Mouse (Mus musculus): Measurements from ENCODE around the gene Kcnk3. TPM values are rescaled to one million over a fixed set of nuclear protein-coding genes. Genes with fewer than 3 reads are reported as not detected.

Gene Kcnk3
- polyA plus RNA-seq, 1 experiment = not detected

- Histone ChIP-seq H3K27me3 (ENCODE audit: control insufficient read depth) (peaks cover 12% of the 10 kb centered on the region), H3K4me3 (replicated peaks) (no peak overlapping the region), H3K36me3 (ENCODE audit: control insufficient read depth) (no peaks in the 10 kb centered on the region), H3K4me1 (ENCODE audit: control insufficient read depth) (peaks cover 10% of the 10 kb centered on the region), H3K9me3 (ENCODE audit: control insufficient read depth, low read length) (no peaks in the 10 kb centered on the region)
- TF ChIP-seq TAL1 (IDR thresholded peaks at IDR 0.05; ENCODE audit: low read length) (no peak), GATA1 (IDR thresholded peaks at IDR 0.05; ENCODE audit: low read length) (no peak)
These were observed 7.2 kb upstream of the Kcnk3 start for GRCm38 (mm10) chr5:30580725-30581124.

GRCm38 (mm10) chr5:30582017-30582416, 6.0 kb upstream of the Kcnk3 start:
- Histone ChIP-seq H3K27me3 (ENCODE audit: control insufficient read depth) (peaks cover 25% of the 10 kb centered on the region), H3K4me3 (replicated peaks) (no peak overlapping the region), H3K4me1 (ENCODE audit: control insufficient read depth) (no peaks in the 10 kb centered on the region), H3K9me3 (ENCODE audit: control insufficient read depth, low read length) (no peaks in the 10 kb centered on the region), H3K36me3 (ENCODE audit: control insufficient read depth) (no peaks in the 10 kb centered on the region)
- TF ChIP-seq GATA1 (IDR thresholded peaks at IDR 0.05; ENCODE audit: low read length) (no peak), TAL1 (IDR thresholded peaks at IDR 0.05; ENCODE audit: low read length) (no peak)

DNA sequence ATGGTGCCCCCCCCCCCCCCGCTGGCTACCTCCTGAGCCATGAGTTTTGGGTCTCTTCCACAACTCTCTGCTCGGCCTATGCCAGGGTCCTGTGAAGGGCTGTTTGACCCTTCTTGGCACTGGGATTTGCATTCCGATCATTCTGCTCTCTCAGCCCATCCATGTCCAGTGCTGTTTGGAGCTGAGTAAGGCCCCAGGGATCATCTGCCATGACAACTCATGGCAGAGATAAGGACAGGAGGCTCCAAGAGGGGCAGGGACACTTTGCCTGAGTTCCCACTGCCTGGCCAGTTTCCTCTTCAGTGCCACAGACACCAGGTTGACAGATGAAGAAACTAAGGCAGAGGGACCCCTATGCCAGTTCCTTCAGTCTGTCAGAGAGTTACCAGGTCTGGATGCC, 1.4 kb upstream of the Kcnk3 start:
- TF ChIP-seq TAL1 (IDR thresholded peaks at IDR 0.05; ENCODE audit: low read length) (no peak), GATA1 (IDR thresholded peaks at IDR 0.05; ENCODE audit: low read length) (no peak)
- H3K9me3 ChIP-seq (ENCODE audit: control insufficient read depth, low read length) = no peaks in the 10 kb centered on the region
- peaks cover 69% of the 10 kb centered on the region for H3K27me3 ChIP-seq (ENCODE audit: control insufficient read depth)
- H3K4me1 ChIP-seq (ENCODE audit: control insufficient read depth) = no peaks in the 10 kb centered on the region
- H3K36me3 ChIP-seq (ENCODE audit: control insufficient read depth) = no peaks in the 10 kb centered on the region
- H3K4me3 ChIP-seq (replicated peaks) = no peak overlapping the region

GRCm38 (mm10) chr5:30587101-30587500, 869 bp upstream of the Kcnk3 start:
- H3K4me3 ChIP-seq (replicated peaks) = no peak overlapping the region
- no peaks in the 10 kb centered on the region for H3K9me3 ChIP-seq (ENCODE audit: control insufficient read depth, low read length)
- no peaks in the 10 kb centered on the region for H3K36me3 ChIP-seq (ENCODE audit: control insufficient read depth)
- H3K27me3 ChIP-seq (ENCODE audit: control insufficient read depth) = peaks cover 69% of the 10 kb centered on the region
- H3K4me1 ChIP-seq (ENCODE audit: control insufficient read depth) = no peaks in the 10 kb centered on the region
- TF ChIP-seq GATA1 (IDR thresholded peaks at IDR 0.05; ENCODE audit: low read length) = no peak
- TF ChIP-seq TAL1 (IDR thresholded peaks at IDR 0.05; ENCODE audit: low read length) = no peak

- TF ChIP-seq TAL1 (IDR thresholded peaks at IDR 0.05; ENCODE audit: low read length) = no peak
- TF ChIP-seq GATA1 (IDR thresholded peaks at IDR 0.05; ENCODE audit: low read length) = no peak
- peaks cover 69% of the 10 kb centered on the region for H3K27me3 ChIP-seq (ENCODE audit: control insufficient read depth)
- H3K4me3 ChIP-seq (replicated peaks) = no peak overlapping the region
These were observed 465 bp downstream of the Kcnk3 start for GRCm38 (mm10) chr5:30588301-30588968.

DNA sequence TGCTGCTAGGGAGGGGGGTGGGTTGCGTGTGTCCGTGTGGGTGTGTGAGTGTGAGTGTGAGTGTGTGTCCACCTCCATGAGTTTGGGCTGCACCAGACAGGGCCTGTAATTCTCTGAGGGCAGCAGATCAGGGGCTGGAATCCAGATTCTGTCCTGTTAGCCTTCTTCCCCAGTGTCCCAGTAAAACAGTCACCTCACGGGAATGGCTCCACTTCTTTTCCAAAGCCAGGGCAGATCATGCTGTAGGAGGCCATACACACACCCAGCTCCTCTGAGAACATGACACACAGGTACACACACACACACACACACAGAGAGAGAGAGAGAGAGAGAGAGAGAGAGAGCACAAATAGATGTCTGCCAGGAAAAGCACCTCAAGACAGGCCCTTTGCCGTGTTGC, 1.1 kb downstream of the Kcnk3 start:
- Histone ChIP-seq H3K36me3 (ENCODE audit: control insufficient read depth) (no peaks in the 10 kb centered on the region), H3K4me3 (replicated peaks) (no peak overlapping the region), H3K9me3 (ENCODE audit: control insufficient read depth, low read length) (no peaks in the 10 kb centered on the region), H3K27me3 (ENCODE audit: control insufficient read depth) (peaks cover 65% of the 10 kb centered on the region), H3K4me1 (ENCODE audit: control insufficient read depth) (no peaks in the 10 kb centered on the region)
- TF ChIP-seq TAL1 (IDR thresholded peaks at IDR 0.05; ENCODE audit: low read length) = no peak
- no peak for TF ChIP-seq GATA1 (IDR thresholded peaks at IDR 0.05; ENCODE audit: low read length)

More at GRCm38 (mm10) chr5:30588301-30588968, 465 bp downstream of the Kcnk3 start:
- H3K36me3 ChIP-seq (ENCODE audit: control insufficient read depth) = no peaks in the 10 kb centered on the region
- H3K4me1 ChIP-seq (ENCODE audit: control insufficient read depth) = no peaks in the 10 kb centered on the region
- H3K9me3 ChIP-seq (ENCODE audit: control insufficient read depth, low read length) = no peaks in the 10 kb centered on the region

GRCm38 (mm10) chr5:30589546-30589945, 1.6 kb downstream of the Kcnk3 start:
- Histone ChIP-seq H3K9me3 (ENCODE audit: control insufficient read depth, low read length) (no peaks in the 10 kb centered on the region), H3K4me1 (ENCODE audit: control insufficient read depth) (no peaks in the 10 kb centered on the region), H3K4me3 (replicated peaks) (no peak overlapping the region), H3K27me3 (ENCODE audit: control insufficient read depth) (peaks cover 63% of the 10 kb centered on the region), H3K36me3 (ENCODE audit: control insufficient read depth) (no peaks in the 10 kb centered on the region)
- TF ChIP-seq TAL1 (IDR thresholded peaks at IDR 0.05; ENCODE audit: low read length) (no peak), GATA1 (IDR thresholded peaks at IDR 0.05; ENCODE audit: low read length) (no peak)

DNA sequence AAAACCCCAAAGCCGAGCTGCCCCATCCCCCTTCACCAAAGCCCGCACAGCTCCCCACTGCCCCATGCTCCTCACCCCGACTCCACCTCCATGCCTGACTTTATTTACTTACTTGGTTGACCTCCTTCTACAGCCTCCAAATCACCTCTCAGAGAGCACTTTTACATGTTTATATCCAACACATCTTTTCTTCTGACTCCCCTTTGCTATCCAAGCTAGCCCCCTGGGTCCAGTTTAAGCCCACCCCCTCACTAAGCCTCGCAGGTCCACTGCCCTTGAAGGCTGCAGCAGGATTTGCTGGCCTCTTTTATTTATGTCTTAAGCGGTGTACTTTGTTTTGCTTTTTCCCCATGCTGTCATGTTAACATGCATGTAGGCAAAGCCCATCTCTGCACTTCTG, 2.3 kb downstream of the Kcnk3 start:
- H3K27me3 ChIP-seq (ENCODE audit: control insufficient read depth) = peaks cover 60% of the 10 kb centered on the region
- no peak overlapping the region for H3K4me3 ChIP-seq (replicated peaks)
- TF ChIP-seq TAL1 (IDR thresholded peaks at IDR 0.05; ENCODE audit: low read length) = no peak
- TF ChIP-seq GATA1 (IDR thresholded peaks at IDR 0.05; ENCODE audit: low read length) = no peak
- H3K9me3 ChIP-seq (ENCODE audit: control insufficient read depth, low read length) = no peaks in the 10 kb centered on the region
- no peaks in the 10 kb centered on the region for H3K4me1 ChIP-seq (ENCODE audit: control insufficient read depth)
- no peaks in the 10 kb centered on the region for H3K36me3 ChIP-seq (ENCODE audit: control insufficient read depth)

DNA sequence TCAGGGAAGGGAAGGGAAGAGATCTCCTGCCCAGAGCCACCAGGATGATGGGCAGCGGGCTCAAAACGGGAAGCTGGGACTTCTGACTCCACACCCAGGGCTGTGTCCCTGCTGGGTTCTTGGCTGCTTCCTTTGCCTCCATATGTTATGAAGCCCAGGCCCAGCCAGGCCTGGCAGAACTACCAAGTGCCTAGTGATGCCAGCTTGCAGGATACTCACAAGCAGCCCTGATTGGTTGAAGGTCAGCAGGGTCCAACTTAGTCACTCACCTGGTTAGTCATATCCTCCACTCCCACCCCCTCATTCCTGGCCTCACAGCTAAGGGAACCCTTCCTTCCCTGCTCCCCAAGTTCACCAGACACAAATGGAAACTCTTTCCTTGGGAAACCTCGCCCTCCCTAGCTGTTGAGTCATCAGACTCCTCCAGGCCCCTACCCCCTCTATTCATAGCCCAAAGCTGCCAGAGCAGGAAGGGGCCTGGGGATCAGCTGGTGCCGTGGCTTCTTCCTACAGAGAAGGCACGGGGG, 3.3 kb downstream of the Kcnk3 start:
- TF ChIP-seq GATA1 (IDR thresholded peaks at IDR 0.05; ENCODE audit: low read length) (no peak), TAL1 (IDR thresholded peaks at IDR 0.05; ENCODE audit: low read length) (no peak)
- H3K9me3 ChIP-seq (ENCODE audit: control insufficient read depth, low read length) = no peaks in the 10 kb centered on the region

More for the DNA sequence above, 3.3 kb downstream of the Kcnk3 start:
- peaks cover 52% of the 10 kb centered on the region for H3K27me3 ChIP-seq (ENCODE audit: control insufficient read depth)
- H3K4me1 ChIP-seq (ENCODE audit: control insufficient read depth) = no peaks in the 10 kb centered on the region
- H3K36me3 ChIP-seq (ENCODE audit: control insufficient read depth) = no peaks in the 10 kb centered on the region
- H3K4me3 ChIP-seq (replicated peaks) = no peak overlapping the region
